Mouse (Mus musculus): ENCODE measurements around the gene Col4a6.

Col4a6 gene

GRCm38 (mm10) chrX:141236564-141237333 lies 237.1 kb downstream of the Col4a6 start:
- DNase-seq, result no peak

GRCm38 (mm10) chrX:141228169-141228568 lies 245.7 kb downstream of the Col4a6 start:
- no peak for DNase-seq

DNA sequence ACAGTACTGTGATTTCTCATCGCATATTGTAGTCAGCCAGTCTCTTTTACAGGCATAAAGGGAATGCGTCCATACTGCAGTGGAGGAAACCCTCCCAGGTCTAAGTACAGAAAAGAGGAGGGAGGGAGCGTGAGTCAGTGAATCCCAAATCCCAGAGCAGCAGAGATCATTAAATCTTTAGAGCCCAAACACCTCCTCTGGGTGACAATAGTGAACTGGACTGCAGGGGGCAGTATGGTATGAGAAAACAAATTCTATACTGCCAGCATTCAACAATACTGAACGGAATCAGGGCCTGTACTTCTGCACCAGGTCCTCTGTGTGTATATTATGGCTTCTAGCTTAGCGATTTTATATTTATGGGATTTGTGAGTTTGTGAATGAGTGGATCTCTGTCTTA lies 261.1 kb downstream of the Col4a6 start:
- DNase-seq, result no peak

DNA sequence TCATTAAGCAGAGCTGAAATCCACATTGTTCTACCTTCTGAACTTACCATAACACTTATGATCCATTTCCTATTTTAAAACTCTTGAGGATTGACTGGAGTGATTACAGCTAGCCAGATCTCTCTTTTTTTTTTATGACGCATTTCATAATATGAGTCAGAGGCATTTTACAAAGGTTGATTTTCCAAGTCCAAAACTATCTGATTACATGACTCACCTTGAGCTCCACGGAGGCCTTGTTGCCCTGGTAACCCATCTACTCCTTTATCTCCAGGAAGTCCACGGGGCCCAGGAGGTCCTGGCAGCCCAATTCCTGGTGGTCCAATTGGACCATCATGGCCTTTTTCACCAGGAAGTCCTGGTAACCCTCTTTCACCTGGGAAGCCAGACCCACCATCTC lies 274.9 kb downstream of the Col4a6 start:
- DNase-seq, result no peak

GRCm38 (mm10) chrX:141195036-141195435 lies 278.8 kb downstream of the Col4a6 start:
- DNase-seq, result no peak

DNA sequence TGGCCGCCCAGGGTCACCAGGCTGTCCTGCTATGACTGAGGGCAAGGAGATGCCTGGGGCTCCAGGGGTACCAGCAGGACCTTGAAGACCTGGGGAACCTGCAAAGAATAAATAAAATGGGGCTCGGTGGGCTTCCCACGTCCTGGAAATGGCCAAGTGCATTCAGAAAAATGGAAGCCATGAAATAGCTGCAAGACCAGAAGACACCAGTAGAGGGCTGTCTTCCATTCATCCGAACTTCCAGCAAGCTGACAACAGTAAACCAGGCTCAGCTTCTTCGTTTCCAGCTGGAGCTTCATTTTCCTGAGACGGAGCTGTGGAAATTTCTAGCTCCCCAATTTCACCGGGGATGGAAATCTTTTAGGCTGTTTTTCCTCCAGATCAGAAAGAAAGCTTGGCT lies 298.5 kb downstream of the Col4a6 start:
- no peak for DNase-seq

- no peak for DNase-seq
Measured at GRCm38 (mm10) chrX:141165067-141165466, 308.8 kb downstream of the Col4a6 start.

DNA sequence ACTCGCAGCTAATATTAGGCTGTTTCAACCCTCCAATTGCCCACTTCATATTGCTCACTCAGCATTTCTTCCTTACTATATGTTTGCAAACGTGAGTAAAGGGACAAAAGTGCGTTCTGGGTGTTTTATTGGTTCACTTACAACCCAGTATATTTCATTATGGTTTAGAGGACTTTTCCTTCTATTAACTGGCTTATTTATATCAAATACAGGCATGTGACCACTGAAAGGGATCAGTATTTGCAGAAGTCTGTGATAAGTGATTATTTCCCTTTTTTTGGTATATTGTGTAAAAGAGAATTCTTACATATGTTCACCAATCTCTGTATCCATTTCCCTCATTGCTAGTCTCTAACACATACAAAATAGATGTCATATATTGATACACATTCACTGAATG lies 313.5 kb downstream of the Col4a6 start:
- no peak for DNase-seq

- no peak for DNase-seq
Measured at GRCm38 (mm10) chrX:141158160-141158559, 315.7 kb downstream of the Col4a6 start.

GRCm38 (mm10) chrX:141157626-141158025 lies 316.2 kb downstream of the Col4a6 start:
- no peak for DNase-seq

DNA sequence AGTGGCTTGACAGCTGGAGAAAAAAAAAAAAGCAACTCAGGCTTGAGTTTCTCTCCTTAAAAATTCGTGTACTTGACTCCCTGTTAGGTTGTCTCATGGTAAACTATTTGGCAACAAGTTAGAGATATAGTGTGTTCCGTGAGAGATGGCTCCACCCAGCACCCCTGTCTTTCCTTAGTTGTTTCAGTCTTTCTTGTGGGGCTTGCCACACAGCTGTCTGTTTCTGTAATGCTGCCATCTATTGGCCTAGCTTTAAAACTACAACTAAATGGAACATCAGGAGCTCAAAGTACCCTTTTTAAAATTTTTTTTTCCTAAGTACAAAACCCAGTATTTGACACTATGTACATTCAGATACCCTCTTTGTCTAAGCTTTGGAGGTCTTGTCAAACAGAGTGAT lies 317.2 kb downstream of the Col4a6 start:
- no peak for DNase-seq

GRCm38 (mm10) chrX:141151182-141151581 lies 322.7 kb downstream of the Col4a6 start:
- DNase-seq, result no peak

GRCm38 (mm10) chrX:141150290-141150689 lies 323.6 kb downstream of the Col4a6 start:
- no peak for DNase-seq

DNA sequence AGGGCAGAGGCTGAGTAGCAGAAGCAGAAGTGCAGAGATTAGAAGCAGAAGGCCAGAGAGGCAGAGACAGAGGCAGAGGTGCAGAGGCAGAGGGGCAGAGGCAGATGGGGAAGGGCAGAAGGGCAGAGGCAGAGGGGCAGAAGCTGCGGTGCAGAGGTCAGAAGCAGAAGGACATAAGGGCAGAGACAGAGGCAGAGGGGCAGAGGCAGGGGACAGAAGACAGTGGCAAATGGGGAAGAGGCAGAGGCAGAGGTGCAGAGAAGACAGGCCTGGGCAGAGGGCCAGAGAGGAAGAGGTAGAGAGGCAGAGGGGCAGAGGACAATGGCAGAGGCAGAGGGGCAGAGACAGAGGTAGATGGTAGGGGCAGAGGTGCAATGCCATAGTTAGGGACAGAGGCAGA lies 324.2 kb downstream of the Col4a6 start:
- no peak for DNase-seq
